Mouse (Mus musculus): ENCODE data around the gene Rictor.

GRCm38 (mm10) chr15:6733076-6733475 lies 24.9 kb downstream of the Rictor start:
- no peak for TF ChIP-seq CTCF (IDR thresholded peaks at IDR 0.05)
- no peak for TF ChIP-seq POLR2A (IDR thresholded peaks at IDR 0.05; ENCODE audit: insufficient read depth, low read depth, low read length)
- TF ChIP-seq EP300 (IDR thresholded peaks at IDR 0.05; ENCODE audit: insufficient read depth, low read depth, low read length), result no peak
